Mouse (Mus musculus): ENCODE results near the gene Gm42421. TPM values are rescaled to one million over a fixed set of nuclear protein-coding genes. Genes with fewer than 3 reads are reported as not detected.

Gm42421 gene
- 0.46 TPM in 1 of 2 replicates, not detected in the other for polyA plus RNA-seq (2015; fragmentation: Nextera tagmentation; extraction: Ambion mirVana)

GRCm38 (mm10) chr5:143927875-143928274 is at the start of gene Gm42421:
TSS of gene Gm42421 (plus strand) at chr5:143928175.
- Histone ChIP-seq H3K27me3 (ENCODE audit: control insufficient read depth, insufficient read depth, low read length) (no peaks in the 10 kb centered on the region), H3K36me3 (ENCODE audit: control insufficient read depth, insufficient read depth) (peaks cover 49% of the 10 kb centered on the region), H3K4me1 (ENCODE audit: control insufficient read depth, insufficient read depth, low read length) (no peaks in the 10 kb centered on the region; the same call in 1 of the 2 replicates), H3K9ac (ENCODE audit: low read length) (no peak within 1 kb of the TSS), H3K4me3 (ENCODE audit: low read length) (no peak within 1 kb of the TSS), H3K4me2 (ENCODE audit: low read depth, low read length) (no peak within 1 kb of the TSS), H3K9me3 (replicated peaks; ENCODE audit: control insufficient read depth, low read length) (no peaks in the 10 kb centered on the region), H3K27ac (ENCODE audit: low read length) (no peak within 1 kb of the TSS)
- 91% methylated on average over 8 of the region's 8 CpGs for WGBS
- no peak for ATAC-seq (replicated peaks; ENCODE audit: extremely low read depth, insufficient read depth, low FRiP score)

DNA sequence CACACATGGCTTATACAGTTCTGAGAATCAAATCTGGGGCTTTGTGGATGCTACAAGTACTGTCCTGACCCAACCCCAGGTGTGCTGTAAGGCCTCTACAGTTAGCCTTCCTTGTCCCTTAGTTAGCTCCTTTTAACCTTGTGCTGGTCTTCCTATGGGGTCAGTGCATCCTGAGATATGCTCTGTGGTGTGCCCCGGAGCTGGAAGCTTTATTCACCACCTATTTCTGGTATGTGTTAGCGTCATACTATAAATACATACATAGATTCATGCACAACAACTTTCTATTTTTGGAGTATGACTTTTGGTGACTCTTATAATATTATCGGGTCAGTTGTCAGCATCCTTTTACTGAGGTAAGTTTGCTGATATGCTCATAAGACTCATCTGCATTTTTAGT is 42.7 kb upstream of the Gm42421 start:
- Histone ChIP-seq H3K9me3 (replicated peaks; ENCODE audit: control insufficient read depth, low read length) (peaks cover 5% of the 10 kb centered on the region), H3K4me3 (ENCODE audit: low read length) (no peak overlapping the region), H3K9ac (ENCODE audit: low read length) (no peak overlapping the region), H3K27ac (ENCODE audit: low read length) (peak overlapping the region; percentile 74), H3K4me2 (ENCODE audit: low read depth, low read length) (no peak overlapping the region), H3K4me1 (ENCODE audit: control insufficient read depth, insufficient read depth, low read length) (no peaks in the 10 kb centered on the region; the same call in 1 of the 2 replicates), H3K27me3 (ENCODE audit: control insufficient read depth, insufficient read depth, low read length) (no peaks in the 10 kb centered on the region), H3K36me3 (ENCODE audit: control insufficient read depth, insufficient read depth) (peaks cover 57% of the 10 kb centered on the region)
- 53% methylated on average over 3 of the region's 3 CpGs for WGBS
- peak; percentile 63 for ATAC-seq (replicated peaks; ENCODE audit: extremely low read depth, insufficient read depth, low FRiP score)

DNA sequence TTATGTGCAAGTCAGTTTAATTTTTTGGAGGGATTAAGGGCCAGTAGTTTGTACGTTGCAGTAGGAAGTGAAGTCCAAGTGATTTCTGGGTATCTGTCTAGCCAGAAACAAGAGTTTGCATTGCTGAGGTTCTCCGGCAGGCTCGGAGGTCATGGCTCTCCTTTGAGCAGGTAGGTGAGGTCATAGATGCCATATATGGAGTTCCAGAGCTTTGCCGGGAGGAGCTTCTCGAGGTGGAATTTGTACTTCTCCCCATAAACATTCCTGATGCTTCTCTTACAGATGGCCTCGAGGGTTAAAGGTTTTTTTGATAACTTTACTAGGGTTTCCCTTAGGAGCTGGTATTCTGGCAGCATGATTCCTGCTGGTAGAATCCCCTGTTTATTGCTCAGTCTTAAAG is 37.2 kb upstream of the Gm42421 start:
- Histone ChIP-seq H3K4me2 (ENCODE audit: low read depth, low read length) (no peak overlapping the region), H3K9me3 (replicated peaks; ENCODE audit: control insufficient read depth, low read length) (peaks cover 5% of the 10 kb centered on the region), H3K27me3 (ENCODE audit: control insufficient read depth, insufficient read depth, low read length) (no peaks in the 10 kb centered on the region), H3K4me1 (ENCODE audit: control insufficient read depth, insufficient read depth, low read length) (peaks cover 4% of the 10 kb centered on the region; the same call in 1 of the 2 replicates), H3K4me3 (ENCODE audit: low read length) (no peak overlapping the region), H3K36me3 (ENCODE audit: control insufficient read depth, insufficient read depth) (peaks cover 28% of the 10 kb centered on the region), H3K9ac (ENCODE audit: low read length) (no peak overlapping the region), H3K27ac (ENCODE audit: low read length) (no peak overlapping the region)
- WGBS = 60% methylated on average over 6 of the region's 6 CpGs
- no peak for ATAC-seq (replicated peaks; ENCODE audit: extremely low read depth, insufficient read depth, low FRiP score)

DNA sequence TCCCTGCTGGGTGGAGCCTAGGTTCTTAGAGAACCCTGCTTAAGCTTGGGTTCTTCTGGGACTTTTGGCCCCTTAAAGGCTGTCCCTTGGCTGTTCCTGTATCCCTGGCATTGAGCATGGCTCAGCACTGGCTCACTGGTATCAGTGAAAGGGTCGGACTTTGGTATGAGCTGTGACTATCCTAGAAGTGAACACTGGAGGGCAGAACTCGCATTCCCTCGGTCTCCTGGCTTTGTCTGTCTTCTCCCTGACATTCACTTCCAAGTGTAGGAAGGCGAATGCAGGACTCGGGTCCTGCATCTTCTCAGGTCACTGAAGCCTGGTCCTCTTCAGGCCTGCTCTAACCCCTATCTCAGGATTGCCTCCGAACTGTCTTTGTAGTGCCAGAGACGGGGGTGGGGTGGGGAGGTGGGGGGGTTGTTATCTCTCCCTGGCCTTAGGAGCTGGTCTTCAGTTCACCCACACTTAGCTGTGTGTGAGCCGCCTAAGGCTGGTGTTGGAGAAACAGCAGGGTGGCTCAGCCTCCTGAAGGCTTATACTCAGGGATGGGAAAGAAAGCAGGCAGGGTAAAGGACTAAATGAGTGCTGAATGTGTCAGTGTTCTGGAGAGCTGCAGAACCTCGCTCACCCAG is 35.6 kb upstream of the Gm42421 start:
- H3K9ac ChIP-seq (ENCODE audit: low read length) = no peak overlapping the region
- H3K4me2 ChIP-seq (ENCODE audit: low read depth, low read length) = no peak overlapping the region
- no peak overlapping the region for H3K27ac ChIP-seq (ENCODE audit: low read length)
- H3K4me1 ChIP-seq (ENCODE audit: control insufficient read depth, insufficient read depth, low read length) = peaks cover 4% of the 10 kb centered on the region; the same call in 1 of the 2 replicates
- H3K4me3 ChIP-seq (ENCODE audit: low read length) = no peak overlapping the region
- H3K36me3 ChIP-seq (ENCODE audit: control insufficient read depth, insufficient read depth) = peaks cover 18% of the 10 kb centered on the region
- no peaks in the 10 kb centered on the region for H3K9me3 ChIP-seq (replicated peaks; ENCODE audit: control insufficient read depth, low read length)
- ATAC-seq (replicated peaks; ENCODE audit: extremely low read depth, insufficient read depth, low FRiP score) = no peak; the same call in 1 of the 2 replicates
- WGBS = 51% methylated on average over 9 of the region's 9 CpGs
- H3K27me3 ChIP-seq (ENCODE audit: control insufficient read depth, insufficient read depth, low read length) = no peaks in the 10 kb centered on the region

DNA sequence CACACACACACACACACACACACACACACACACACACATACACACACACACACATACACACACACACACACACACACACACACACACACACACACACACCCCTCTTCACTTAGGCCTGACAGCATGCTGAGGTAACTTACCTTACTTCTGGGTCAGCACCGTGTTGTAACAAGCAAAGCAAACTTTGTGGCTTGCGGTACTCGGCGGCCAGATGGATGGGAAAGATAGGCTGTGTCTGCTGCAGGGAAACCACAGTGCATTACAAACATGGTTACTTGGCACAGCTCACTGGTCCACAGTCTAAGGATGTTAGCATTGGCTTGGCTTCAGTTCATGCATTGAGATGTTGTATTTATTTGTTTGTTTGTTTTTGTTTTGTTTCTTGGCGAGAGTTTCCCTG is 34.6 kb upstream of the Gm42421 start:
- 65% methylated on average over 5 of the region's 5 CpGs for WGBS
- H3K27ac ChIP-seq (ENCODE audit: low read length) = no peak overlapping the region
- H3K4me3 ChIP-seq (ENCODE audit: low read length) = no peak overlapping the region
- no peaks in the 10 kb centered on the region for H3K9me3 ChIP-seq (replicated peaks; ENCODE audit: control insufficient read depth, low read length)
- H3K9ac ChIP-seq (ENCODE audit: low read length) = no peak overlapping the region
- ATAC-seq (replicated peaks; ENCODE audit: extremely low read depth, insufficient read depth, low FRiP score) = no peak
- peaks cover 4% of the 10 kb centered on the region; the same call in 1 of the 2 replicates for H3K4me1 ChIP-seq (ENCODE audit: control insufficient read depth, insufficient read depth, low read length)
- H3K4me2 ChIP-seq (ENCODE audit: low read depth, low read length) = no peak overlapping the region
- no peaks in the 10 kb centered on the region for H3K27me3 ChIP-seq (ENCODE audit: control insufficient read depth, insufficient read depth, low read length)
- H3K36me3 ChIP-seq (ENCODE audit: control insufficient read depth, insufficient read depth) = peaks cover 25% of the 10 kb centered on the region

- no peak within 1 kb of the TSS for H3K9ac ChIP-seq (ENCODE audit: low read length)
- WGBS = 85% methylated on average over 14 of the region's 14 CpGs
- H3K4me2 ChIP-seq (ENCODE audit: low read depth, low read length) = no peak within 1 kb of the TSS
- H3K4me1 ChIP-seq (ENCODE audit: control insufficient read depth, insufficient read depth, low read length) = no peaks in the 10 kb centered on the region
- H3K9me3 ChIP-seq (replicated peaks; ENCODE audit: control insufficient read depth, low read length) = no peaks in the 10 kb centered on the region
- H3K27me3 ChIP-seq (ENCODE audit: control insufficient read depth, insufficient read depth, low read length) = no peaks in the 10 kb centered on the region
- H3K27ac ChIP-seq (ENCODE audit: low read length) = no peak within 1 kb of the TSS
- H3K36me3 ChIP-seq (ENCODE audit: control insufficient read depth, insufficient read depth) = peaks cover 36% of the 10 kb centered on the region
- ATAC-seq (replicated peaks; ENCODE audit: extremely low read depth, insufficient read depth, low FRiP score) = no peak
- H3K4me3 ChIP-seq (ENCODE audit: low read length) = no peak within 1 kb of the TSS
Observed at GRCm38 (mm10) chr5:143897635-143898330, 30.2 kb upstream of the Gm42421 start, which contains the start of gene Ankrd61. TSS of gene Ankrd61 (minus strand) at chr5:143897685.

- H3K27ac ChIP-seq (ENCODE audit: low read length) = no peak overlapping the region
- no peak overlapping the region for H3K4me2 ChIP-seq (ENCODE audit: low read depth, low read length)
- ATAC-seq (replicated peaks; ENCODE audit: extremely low read depth, insufficient read depth, low FRiP score) = no peak
- no peaks in the 10 kb centered on the region for H3K27me3 ChIP-seq (ENCODE audit: control insufficient read depth, insufficient read depth, low read length)
- peaks cover 54% of the 10 kb centered on the region for H3K36me3 ChIP-seq (ENCODE audit: control insufficient read depth, insufficient read depth)
- H3K4me3 ChIP-seq (ENCODE audit: low read length) = no peak overlapping the region
- no peaks in the 10 kb centered on the region for H3K9me3 ChIP-seq (replicated peaks; ENCODE audit: control insufficient read depth, low read length)
- no peak overlapping the region for H3K9ac ChIP-seq (ENCODE audit: low read length)
- WGBS = 80% methylated on average over 3 of the region's 3 CpGs
- H3K4me1 ChIP-seq (ENCODE audit: control insufficient read depth, insufficient read depth, low read length) = peaks cover 6% of the 10 kb centered on the region
Observed at GRCm38 (mm10) chr5:143902111-143902510, 25.9 kb upstream of the Gm42421 start.

GRCm38 (mm10) chr5:143903813-143904212 is 24.2 kb upstream of the Gm42421 start:
- 60% methylated on average over 4 of the region's 4 CpGs for WGBS

DNA sequence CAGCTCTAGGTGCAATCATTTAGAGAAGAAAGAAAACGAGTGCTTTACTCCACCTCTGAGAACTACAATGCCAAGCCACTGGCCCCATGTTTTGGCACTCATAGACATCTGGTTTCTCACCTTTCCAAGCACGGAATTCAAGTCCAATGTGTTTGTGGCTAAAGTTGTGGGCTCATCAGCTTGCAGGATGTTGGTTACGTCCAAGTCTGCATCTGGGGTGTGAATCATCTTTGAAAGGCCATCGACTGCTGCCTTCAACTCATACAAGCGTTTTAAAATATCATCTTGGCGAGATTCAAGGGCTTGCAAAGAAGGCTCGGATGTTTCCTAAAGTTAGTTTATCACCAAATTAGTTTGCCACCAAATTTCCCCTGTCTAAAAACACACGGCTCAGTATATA is 21.5 kb upstream of the Gm42421 start:
- Histone ChIP-seq H3K36me3 (ENCODE audit: control insufficient read depth, insufficient read depth) (peaks cover 37% of the 10 kb centered on the region), H3K4me3 (ENCODE audit: low read length) (no peak overlapping the region), H3K4me1 (ENCODE audit: control insufficient read depth, insufficient read depth, low read length) (peaks cover 32% of the 10 kb centered on the region), H3K9me3 (replicated peaks; ENCODE audit: control insufficient read depth, low read length) (no peaks in the 10 kb centered on the region), H3K4me2 (ENCODE audit: low read depth, low read length) (no peak overlapping the region), H3K27me3 (ENCODE audit: control insufficient read depth, insufficient read depth, low read length) (no peaks in the 10 kb centered on the region), H3K27ac (ENCODE audit: low read length) (0 out of 2 replicates have a peak overlapping the region, but pooled peaks have one; percentile 18), H3K9ac (ENCODE audit: low read length) (no peak overlapping the region)
- ATAC-seq (replicated peaks; ENCODE audit: extremely low read depth, insufficient read depth, low FRiP score) = no peak
- 80% methylated on average over 8 of the region's 8 CpGs for WGBS

More at GRCm38 (mm10) chr5:143903813-143904212, 24.2 kb upstream of the Gm42421 start:
- Histone ChIP-seq H3K9ac (ENCODE audit: low read length) (no peak overlapping the region), H3K27me3 (ENCODE audit: control insufficient read depth, insufficient read depth, low read length) (no peaks in the 10 kb centered on the region), H3K4me3 (ENCODE audit: low read length) (no peak overlapping the region), H3K4me1 (ENCODE audit: control insufficient read depth, insufficient read depth, low read length) (peaks cover 22% of the 10 kb centered on the region), H3K4me2 (ENCODE audit: low read depth, low read length) (no peak overlapping the region), H3K9me3 (replicated peaks; ENCODE audit: control insufficient read depth, low read length) (no peaks in the 10 kb centered on the region), H3K27ac (ENCODE audit: low read length) (no peak overlapping the region), H3K36me3 (ENCODE audit: control insufficient read depth, insufficient read depth) (peaks cover 46% of the 10 kb centered on the region)
- ATAC-seq (replicated peaks; ENCODE audit: extremely low read depth, insufficient read depth, low FRiP score) = no peak
